Mouse (Mus musculus) adrenal gland, postnatal 36 days (tissue): ENCODE results near the gene Krt71. TPM values are rescaled to one million over a fixed set of nuclear protein-coding genes. Genes with fewer than 3 reads are reported as not detected.

Experiments used
- microRNA-seq: library from miRNA; unstranded; fragments of <30 nt; microRNA quantifications from one replicate; pipeline ENCODE4 v1.2.0, GENCODE M21; 2021
- total RNA-seq, 2 experiments: library from RNA; stranded (reverse); gene quantifications; 2 replicates each; pipeline ENCODE4 v1.2.3; 2021

The Krt71 gene
- total RNA-seq, 2 experiments from 2014 or later, result not detected

Small RNA genes lying within 50 kb of the gene (microRNA-seq; reads per million reads assigned to microRNA genes)
- gene Gm44323 (not detected), gene Gm44342 (not detected)

Other genes starting within 250 kb of the Krt71 start
- gene Gm49425, start 225.8 kb downstream of the Krt71 start, total RNA-seq, result not detected
- not detected for gene Krt84, start 210.3 kb downstream of the Krt71 start, total RNA-seq
- not detected for gene Krt82, start 192.4 kb downstream of the Krt71 start, total RNA-seq
- not detected for gene Krt90, start 180.2 kb downstream of the Krt71 start, total RNA-seq
- not detected for gene Krt75, start 169.2 kb downstream of the Krt71 start, total RNA-seq
- not detected for gene Gm5414, start 114.9 kb downstream of the Krt71 start, total RNA-seq
- gene Gm5478, start 95.7 kb downstream of the Krt71 start, total RNA-seq, result not detected
- gene Krt6b, start 62.8 kb downstream of the Krt71 start, total RNA-seq, result not detected
- not detected for gene Krt6a, start 48.8 kb downstream of the Krt71 start, total RNA-seq
- not detected for gene Krt5, start 30.2 kb downstream of the Krt71 start, total RNA-seq
- not detected for gene Krt72, start 43.4 kb upstream of the Krt71 start, total RNA-seq
- not detected for gene Krt73, start 59.2 kb upstream of the Krt71 start, total RNA-seq
- gene Krt2, start 75.1 kb upstream of the Krt71 start, total RNA-seq, result not detected
- gene Krt1, start 107.7 kb upstream of the Krt71 start, total RNA-seq, result under 1 TPM; 0.10 to 0.20 TPM
- not detected for gene Krt77, start 126.6 kb upstream of the Krt71 start, total RNA-seq
- not detected for gene Krt76, start 149.8 kb upstream of the Krt71 start, total RNA-seq
- not detected for gene Krt4, start 181.6 kb upstream of the Krt71 start, total RNA-seq
- gene Krt79, start 197.2 kb upstream of the Krt71 start, total RNA-seq, result 1 to 10 TPM in 1 of 2 experiments, under 1 TPM in 1; 0.99 to 1.5 TPM
- gene Krt78, start 211.2 kb upstream of the Krt71 start, total RNA-seq, result not detected